Mouse (Mus musculus) layer of hippocampus, adult 11-12 months (tissue): ENCODE results near the gene Rbp1.

ENCODE experiments used
- DNase-seq: peaks from one replicate; pipeline ENCODE4 v3.0.0; 2022; ENCODE audit warnings: low spot score

Gene Rbp1

GRCm38 (mm10) chr9:98492821-98493220 is 70.1 kb downstream of the Rbp1 start:
- DNase-seq, result no peak
